Mouse (Mus musculus): ENCODE results near the gene Polr2c.
A peak's percentile ranks its signal among the peaks of the same experiment; 100 is the strongest.

The Polr2c gene

GRCm38 (mm10) chr8:94880742-94881141 is 23.5 kb downstream of the Polr2c start:
- DNase-seq (ENCODE audit: low read depth) = no peak

DNA sequence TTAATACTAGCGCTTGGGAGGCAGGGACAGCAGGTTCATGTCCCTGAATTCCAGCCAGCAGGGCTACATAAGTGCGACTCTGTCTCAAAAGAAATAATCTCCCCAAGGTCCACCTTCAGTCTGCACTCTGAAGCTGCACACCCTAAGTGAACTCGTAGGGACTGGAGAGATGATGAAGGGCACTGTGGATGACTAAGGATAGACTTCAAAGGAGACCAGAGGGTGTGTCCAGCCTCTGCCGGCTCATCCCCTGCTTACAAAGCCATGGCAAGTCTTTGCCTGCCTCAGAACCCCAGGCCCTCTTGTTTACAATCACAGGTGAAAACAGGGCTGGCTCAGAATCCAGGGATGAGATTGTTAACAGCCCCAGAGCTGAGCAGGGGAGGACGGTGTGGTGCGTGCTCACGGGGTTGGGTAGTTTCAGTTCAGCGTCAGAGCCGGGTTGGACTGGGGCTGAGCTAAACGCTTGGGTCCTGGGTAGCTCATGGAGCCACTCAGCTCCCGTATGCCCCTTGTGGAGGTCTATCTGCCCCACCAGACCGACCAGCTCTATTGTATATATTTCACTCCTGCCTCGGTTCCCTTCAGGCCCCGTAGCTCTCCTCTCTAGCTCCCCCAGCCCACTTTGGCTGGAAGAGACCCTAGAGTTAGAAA is 31.3 kb downstream of the Polr2c start:
- no peak for DNase-seq (ENCODE audit: low read depth)

- no peak for DNase-seq (ENCODE audit: low read depth)
These were observed 35.7 kb downstream of the Polr2c start for GRCm38 (mm10) chr8:94892917-94893316.

DNA sequence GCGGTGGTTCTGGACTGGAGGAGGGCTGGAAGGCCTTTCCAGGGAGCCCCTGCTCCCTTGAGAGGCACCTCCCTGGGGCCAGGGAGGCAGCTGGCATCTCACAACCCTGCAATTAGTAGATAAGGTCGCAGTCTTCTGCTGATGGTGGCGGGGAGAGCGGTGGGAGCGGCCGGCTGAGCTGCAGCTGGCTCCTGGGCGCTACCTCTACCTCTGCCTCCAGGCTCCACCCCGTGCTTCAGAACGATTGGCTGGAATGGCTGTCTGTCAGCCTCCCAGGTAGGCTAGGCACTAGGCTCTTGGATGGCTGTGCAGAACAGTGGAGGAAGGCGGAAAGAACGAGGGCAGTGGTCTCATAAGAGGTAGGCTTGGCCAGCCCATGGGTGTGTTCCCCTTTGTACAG is 42.0 kb downstream of the Polr2c start:
- DNase-seq (ENCODE audit: low read depth) = no peak

DNA sequence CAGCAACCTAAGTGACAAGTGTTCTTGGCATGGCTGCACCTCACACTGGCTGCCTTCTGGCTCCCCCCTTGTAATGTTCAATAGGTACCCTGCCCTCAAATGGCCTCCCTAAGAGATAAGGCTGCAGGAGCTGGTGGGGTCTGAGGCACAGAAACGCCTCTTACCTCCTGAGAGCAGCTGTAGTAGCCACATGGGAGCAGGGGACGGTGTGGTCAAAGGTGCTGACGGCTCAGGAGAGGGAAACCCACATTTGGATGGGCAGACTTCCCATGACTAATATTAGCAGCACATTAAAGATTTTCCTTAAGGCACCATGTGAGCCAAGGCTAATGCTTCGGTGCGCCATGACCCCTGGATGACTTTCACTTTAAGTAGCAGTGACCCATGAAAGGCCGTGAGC is 43.4 kb downstream of the Polr2c start:
- DNase-seq (ENCODE audit: low read depth) = no peak

- DNase-seq (ENCODE audit: low read depth) = no peak
These were observed 43.8 kb downstream of the Polr2c start for GRCm38 (mm10) chr8:94901031-94901430.

DNA sequence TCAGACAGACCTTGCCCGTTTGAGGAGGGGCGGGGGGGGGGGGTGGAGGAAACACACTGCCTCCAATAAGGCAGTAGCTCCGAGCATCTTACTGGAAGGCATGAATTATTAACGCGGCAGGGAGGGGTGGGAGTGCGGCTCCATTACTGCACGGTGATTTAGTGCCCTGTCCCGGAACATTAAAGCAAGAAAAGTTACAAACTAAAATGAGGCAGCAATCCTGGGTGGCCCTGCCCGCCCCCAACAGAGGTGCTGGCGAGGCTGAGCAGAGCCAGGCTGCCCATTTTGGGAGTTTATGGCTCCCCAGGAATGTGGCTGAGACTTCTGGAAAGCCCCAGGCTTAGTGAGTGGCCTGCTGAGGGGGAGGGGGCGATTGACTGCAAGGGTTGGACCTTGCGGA is 46.5 kb downstream of the Polr2c start:
- DNase-seq (ENCODE audit: low read depth) = no peak

DNA sequence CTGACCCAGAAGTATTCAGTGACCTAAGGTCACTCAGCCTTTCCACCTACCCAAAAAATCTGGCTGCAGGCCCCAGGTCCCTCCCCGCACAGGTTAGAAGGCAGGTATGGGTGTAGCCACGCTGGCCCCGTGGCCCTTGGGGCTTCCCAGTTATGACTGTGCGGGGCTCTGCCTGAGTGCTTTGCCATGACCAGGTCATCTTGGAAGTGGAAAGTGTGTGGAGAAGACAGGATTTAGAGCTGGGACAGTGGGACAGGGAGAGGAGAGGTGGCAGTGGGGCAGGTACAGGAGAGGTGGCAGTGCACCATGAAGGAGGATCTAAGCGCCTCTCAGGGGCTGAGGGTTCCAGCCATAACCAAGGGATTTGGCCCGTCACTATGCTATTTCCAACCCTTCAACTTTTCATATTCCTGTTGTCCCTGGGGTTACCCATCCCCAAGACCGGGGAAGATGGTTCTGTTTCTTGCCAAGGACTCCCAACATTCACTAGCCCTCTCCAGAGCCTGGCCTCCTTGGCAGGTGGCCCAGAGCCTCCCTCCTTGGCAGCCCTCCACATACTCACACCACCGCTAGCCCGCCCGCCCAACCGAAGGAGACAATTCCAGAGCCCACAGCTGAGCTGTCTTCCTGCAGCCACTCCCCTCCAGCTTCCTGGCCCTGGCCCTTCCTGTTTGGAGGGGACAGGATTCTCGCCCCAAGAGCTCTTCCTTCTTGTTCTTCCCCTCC is 47.4 kb downstream of the Polr2c start:
- DNase-seq (ENCODE audit: low read depth) = no peak

DNA sequence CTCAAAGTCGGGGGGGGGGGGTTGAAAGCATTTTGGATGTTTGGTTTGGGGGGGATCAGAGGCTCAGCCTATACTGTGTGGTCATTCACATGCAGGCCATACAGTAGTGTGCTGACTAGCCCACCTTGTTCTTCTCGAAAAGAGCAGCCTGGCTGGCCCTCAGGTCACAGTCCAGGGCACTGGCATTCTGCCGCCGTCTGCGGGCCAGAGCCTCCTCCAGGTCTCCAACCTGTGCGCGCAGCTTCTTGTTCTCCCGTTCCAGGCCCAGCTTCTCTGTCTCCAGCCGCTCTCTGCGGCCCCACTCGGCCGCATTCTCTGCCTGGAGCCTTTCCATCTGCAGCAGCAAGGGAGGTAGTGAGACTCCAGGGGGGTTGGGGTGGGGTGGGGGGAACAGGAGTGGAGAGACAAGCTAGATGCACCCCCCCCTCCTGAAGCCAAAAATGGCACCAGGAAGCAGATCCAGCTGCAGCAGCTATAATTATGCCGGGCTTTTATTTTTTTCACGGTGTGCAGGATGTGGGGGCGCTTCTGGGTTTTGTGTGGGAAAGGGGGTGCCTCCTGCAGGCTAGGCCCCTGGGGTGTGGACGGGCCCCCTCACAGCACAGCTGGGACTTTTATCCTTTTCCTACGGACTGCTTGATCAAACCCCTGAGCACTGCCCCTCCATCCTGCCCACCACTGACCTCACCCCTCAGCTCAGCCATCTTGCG is 50.5 kb downstream of the Polr2c start:
- DNase-seq (ENCODE audit: low read depth) = no peak

DNA sequence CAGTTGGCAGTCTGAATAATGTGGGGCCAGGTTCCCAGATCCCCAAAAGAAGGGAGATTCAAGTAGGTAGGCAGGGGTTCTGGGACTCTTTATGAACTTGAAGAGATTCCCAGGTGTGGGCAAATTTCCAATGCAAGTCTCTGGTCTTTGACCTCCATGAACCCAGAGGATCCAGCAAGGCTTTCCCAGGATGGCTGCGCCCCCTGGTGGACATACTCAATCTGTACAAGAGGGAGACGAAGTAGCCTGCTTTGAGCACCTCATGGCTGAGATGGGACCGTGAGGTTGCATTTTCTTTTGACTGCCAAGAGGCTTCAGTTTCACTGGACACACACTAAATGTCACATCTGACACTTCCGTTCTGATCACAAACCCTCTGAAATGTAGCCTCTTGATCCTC is 51.6 kb downstream of the Polr2c start:
- peak; percentile 80 for DNase-seq (ENCODE audit: low read depth)

GRCm38 (mm10) chr8:94913061-94913660 is 55.9 kb downstream of the Polr2c start:
- DNase-seq (ENCODE audit: low read depth) = no peak

- no peak for DNase-seq (ENCODE audit: low read depth)
These were observed 57.0 kb downstream of the Polr2c start for GRCm38 (mm10) chr8:94914256-94914655.

- DNase-seq (ENCODE audit: low read depth) = no peak
These were observed 57.5 kb downstream of the Polr2c start for GRCm38 (mm10) chr8:94914701-94915101.

GRCm38 (mm10) chr8:94916311-94916959 is 59.2 kb downstream of the Polr2c start:
- DNase-seq (ENCODE audit: low read depth) = no peak

DNA sequence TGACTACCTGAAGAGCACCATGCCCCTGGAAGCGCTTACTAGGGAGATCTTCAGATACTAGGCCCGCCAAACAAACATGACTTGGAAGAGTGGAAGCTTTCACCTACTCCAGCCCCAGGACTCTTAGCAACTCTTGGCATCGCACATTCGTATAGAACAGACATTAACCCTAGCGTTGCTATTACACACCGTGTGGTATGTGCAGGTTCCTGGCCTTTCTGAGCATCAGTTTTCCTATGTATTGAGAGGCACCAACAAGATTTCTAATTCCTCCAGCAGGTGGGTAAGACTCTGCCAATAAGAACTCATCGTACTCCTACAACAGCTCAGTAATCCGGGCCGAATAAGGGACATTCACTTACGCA is 59.7 kb downstream of the Polr2c start:
- DNase-seq (ENCODE audit: low read depth) = no peak

- DNase-seq (ENCODE audit: low read depth) = peak; percentile 76
These were observed 60.1 kb downstream of the Polr2c start for GRCm38 (mm10) chr8:94917352-94917751.

- DNase-seq (ENCODE audit: low read depth) = peak; percentile 35
These were observed 60.7 kb downstream of the Polr2c start, which contains the start of gene Ccdc102a for GRCm38 (mm10) chr8:94917851-94918495. TSS of gene Ccdc102a (minus strand) at chr8:94918098.

DNA sequence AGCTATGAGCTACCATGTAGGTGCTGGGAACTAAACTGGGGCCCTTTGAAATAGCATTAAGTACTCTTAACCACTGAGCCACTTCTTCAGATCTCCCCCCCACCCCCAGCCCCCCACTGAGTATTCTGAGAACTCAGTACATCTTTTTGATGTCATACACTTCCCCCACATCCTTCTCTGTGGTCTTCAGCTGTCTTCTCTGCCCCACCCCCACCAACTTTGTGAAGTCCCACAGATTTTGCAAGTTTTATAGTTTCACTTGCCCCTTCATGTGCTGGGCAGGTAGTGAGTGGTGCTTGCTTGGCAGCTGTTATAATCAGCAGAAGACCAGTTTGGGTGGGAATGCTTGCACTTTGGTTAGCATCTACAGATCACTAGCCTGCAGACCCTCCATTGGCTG is 62.0 kb downstream of the Polr2c start:
- peak; percentile 47 for DNase-seq (ENCODE audit: low read depth)

- DNase-seq (ENCODE audit: low read depth) = no peak
These were observed 64.9 kb downstream of the Polr2c start for GRCm38 (mm10) chr8:94922176-94922575.

DNA sequence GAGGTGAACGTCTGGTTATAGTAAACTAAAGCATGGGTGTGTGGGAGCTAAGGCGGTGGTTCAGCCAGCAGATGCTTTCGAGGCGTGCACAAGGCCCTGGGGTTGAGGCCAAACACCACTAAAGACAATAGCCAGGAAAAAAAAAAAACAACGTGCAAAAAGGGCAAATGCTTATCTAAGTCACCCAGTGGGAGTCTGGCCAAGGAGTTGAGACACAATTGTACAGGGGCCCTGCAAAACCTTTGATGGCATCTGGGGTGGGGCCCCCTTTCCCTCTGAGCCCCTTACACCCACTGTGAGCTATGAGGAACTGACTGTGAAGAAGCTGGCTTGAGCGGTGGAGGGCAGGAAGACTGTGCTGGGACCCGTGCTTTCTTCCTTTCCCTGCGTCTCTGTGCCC is 65.4 kb downstream of the Polr2c start:
- peak; percentile 10 for DNase-seq (ENCODE audit: low read depth)

Data from naive thymus-derived CD4-positive, alpha-beta T cell, adult 2 months (primary cell).